Mouse (Mus musculus) left cerebral cortex, postnatal 36 days (tissue): Measurements from ENCODE around the gene Map2k5. TPM values are rescaled to one million over a fixed set of nuclear protein-coding genes. Genes with fewer than 3 reads are reported as not detected.

Source experiments
- DNase-seq, 2 experiments: peaks; one replicate each; pipeline ENCODE4 v3.0.0; 2021 to 2022; ENCODE audit warnings: low spot score in 2 of 2, mixed read lengths in 1 of 2
- intact Hi-C: fragments of 180-260 bp; cut with DNase I; formaldehyde crosslinking; loops from one replicate; pipeline ENCODE4 v1.15.1; 2025
- total RNA-seq, 2 experiments: library from RNA; stranded (reverse); gene quantifications; 2 replicates each; pipeline ENCODE4 v1.2.3; 2021

Map2k5 gene
- total RNA-seq, 2 experiments from 2014 or later: 36.3 to 36.7 TPM

DNA sequence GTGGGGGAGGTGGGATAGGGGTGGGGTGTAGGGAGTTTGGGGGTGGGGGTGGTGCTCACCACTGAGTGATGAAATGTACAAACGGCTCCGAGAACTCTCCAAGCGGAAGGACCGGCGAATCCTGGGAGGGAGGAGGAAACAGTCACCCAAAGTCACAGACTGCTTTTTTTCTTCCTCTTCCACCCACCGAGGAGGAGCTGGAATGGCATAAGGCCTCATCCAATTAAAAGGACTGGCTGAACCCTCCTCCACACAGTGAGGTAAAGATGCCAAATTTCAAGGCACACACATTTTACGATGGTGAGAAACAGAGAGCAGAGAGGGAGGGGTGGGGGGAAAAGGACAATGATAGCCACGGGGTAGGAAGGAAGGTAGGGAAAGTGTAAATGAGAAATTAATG, 180.4 kb downstream of the Map2k5 start:
- no peak for DNase-seq
- intact Hi-C loops: no loop called here

DNA sequence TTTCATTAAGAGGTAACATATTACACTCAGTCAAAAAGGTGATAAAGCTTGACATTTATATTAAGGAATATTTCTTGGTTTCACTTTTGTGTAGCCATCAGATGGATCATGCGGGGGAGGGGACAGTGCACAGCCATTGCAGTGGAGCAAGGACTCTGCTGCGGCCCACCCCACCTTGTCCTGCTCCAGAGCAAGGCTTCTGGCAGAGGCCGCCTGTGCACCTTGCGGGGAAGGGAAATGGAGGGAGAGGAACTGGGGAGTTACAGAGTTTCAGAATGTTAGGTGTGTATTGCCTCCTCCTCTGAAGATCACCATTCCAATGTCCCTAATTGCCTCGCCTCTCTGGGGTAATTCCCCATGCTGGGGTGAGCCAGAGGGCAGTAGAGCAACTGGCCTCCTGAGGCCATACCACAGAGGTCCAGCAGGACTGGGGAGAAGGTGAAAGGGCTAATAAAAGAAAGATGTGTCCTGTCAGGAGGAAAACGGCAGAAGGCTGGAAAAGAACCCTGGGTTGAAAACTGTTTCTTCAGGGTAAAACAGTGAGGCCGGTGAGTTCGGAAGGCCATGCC, 181.5 kb downstream of the Map2k5 start:
- DNase-seq: no peak
- intact Hi-C loops: no loop called here

DNA sequence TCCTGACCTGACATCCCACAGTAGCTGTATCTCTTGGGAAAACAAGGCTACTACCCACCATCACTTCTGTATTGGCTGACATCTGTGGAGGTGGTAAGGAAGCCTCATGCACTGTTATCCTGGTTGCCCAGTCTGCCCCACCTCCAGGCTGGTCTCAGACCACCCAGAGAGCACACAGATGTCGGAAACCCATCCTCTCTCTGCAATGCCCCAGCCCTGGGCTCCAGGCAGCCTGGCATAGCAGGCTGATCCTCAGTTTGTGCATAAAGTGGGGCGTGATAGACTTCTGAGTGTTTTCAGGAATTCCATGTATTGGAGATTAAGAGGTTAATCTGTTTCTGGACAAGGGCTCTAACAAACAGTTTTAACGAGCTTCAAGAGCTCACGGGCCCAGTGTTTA, 182.2 kb downstream of the Map2k5 start:
- intact Hi-C loops: no loop called here
- DNase-seq: no peak

DNA sequence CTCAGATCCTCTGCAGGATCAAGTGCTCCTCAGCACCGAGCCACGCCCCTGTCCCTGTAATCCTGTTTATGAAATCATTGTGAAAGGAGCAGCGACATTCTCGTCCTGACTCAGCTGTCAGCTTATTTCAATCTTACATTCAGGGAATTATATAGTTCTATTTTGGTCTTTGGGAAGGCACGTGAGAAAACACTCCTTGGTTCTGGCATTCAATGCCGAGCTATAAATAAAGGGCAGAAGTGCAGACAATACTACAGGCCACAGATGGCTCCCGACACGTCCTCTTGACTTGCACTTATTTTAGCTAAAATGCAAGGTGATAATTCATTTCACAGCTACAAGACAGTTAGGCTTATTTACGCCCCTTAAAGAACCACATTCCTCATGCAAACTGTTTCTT, 182.9 kb downstream of the Map2k5 start:
- intact Hi-C loops: no loop called here
- no peak for DNase-seq

DNA sequence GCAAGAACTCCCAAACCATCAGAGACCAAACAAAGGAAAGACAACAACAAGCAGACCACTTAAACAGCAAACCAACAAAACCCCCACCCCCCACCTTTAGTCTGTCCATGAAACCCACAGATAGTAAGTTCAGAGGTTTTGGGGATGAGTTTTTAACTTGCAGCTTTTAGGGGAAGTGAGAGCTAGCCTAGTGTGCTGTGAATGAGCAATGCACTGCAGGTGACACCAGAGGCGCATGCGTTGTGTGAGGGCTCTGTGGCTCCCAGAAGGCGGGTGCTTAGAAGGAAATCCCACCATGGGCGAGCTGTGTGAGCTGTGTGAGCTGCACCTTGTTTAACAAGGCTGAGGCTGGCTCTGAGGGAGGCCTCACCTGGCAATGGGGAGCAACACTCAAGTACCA, 184.9 kb downstream of the Map2k5 start:
- DNase-seq: no peak
- intact Hi-C loops: no loop called here

DNA sequence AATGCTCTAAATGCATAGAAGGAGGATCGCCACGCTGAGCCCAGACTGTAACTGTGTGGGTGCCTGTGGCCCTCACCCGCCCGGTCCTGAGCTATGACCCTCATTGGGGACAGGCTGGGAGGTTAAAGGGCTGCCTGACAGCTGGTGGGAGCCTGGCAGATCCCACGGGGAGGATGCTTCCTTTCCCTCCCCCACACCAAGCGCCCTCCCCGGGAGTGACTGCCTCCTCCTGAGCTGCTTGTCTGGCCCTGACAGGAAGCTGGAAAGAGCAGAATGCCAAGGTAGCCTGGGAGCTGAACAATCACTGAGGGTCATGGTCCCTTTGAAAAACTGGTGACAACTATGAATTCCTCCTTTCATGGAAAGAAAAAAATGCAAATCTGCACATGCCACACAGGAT, 190.4 kb downstream of the Map2k5 start:
- DNase-seq: no peak

DNA sequence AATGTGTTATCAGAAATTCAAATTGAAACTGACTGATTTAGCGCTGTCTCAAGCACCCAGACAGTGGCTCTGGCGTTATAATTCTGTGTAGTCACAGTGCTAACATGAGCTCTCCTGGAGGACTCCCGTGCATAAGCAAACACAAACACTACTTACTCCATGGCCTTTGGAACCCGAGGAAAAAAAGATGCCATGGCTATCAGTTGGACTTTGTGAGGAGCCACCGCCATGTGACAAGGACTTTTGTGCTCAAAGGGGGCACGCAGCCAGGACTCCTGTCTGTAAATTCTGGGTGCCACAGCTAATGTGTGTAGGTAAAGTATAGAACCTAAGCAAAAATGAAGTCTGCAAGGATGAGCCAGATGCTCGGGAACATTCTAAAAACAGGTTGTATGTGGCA, 192.5 kb downstream of the Map2k5 start:
- intact Hi-C loops: no loop called here
- DNase-seq: no peak

More for the DNA sequence above, 190.4 kb downstream of the Map2k5 start:
- intact Hi-C loops: no loop called here

DNA sequence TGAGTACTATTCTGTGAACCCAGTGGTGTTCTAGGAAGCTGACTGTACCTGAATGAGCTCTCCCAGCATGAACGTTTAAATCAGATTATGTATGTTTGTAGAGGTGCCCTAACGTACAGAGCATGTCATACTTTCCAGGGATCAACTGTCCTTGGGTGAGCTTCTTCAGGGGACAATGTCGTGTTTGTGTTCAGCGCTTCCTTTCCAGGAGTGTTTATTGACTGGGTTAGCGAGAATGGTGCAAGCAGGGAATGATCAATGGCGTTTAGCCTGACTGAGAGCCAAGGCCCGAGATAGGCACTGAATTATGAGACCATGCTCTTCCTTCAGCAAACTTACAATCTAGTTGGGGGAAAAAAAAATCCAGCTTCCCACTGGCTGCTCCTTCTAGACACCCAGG, 193.8 kb downstream of the Map2k5 start:
- intact Hi-C loops: no loop called here
- DNase-seq: no peak

DNA sequence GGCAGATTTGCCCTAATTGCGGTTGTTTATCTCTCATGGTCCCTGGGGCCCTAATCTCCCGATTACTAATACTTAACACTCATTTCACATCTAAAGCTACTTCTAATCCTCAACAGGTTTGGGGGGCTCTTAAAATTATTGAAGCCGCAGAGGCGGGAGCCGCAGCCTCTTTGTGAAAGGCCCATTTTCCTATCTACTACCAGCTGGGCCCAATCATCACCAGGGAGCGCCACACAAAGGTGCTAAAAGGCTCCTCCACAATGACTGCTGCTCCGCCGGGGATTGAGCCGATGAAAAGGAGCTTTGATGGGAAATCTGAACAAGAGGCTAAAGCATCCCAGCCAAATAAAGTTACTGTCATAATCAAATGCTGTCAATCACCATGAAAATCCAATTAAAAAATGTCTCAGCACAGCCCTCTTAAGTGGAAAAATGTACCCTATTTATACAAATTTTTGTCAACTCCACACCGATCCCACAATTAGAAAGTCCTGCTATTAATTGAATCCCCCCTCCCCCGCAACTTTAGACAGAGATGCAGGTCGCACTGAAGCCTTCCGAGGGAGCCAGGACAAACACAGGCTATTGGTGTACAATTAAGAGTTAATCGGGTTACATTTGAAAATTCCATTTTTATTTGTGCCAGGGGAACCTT, 195.3 kb downstream of the Map2k5 start:
- intact Hi-C loops: no loop called here
- DNase-seq: no peak

DNA sequence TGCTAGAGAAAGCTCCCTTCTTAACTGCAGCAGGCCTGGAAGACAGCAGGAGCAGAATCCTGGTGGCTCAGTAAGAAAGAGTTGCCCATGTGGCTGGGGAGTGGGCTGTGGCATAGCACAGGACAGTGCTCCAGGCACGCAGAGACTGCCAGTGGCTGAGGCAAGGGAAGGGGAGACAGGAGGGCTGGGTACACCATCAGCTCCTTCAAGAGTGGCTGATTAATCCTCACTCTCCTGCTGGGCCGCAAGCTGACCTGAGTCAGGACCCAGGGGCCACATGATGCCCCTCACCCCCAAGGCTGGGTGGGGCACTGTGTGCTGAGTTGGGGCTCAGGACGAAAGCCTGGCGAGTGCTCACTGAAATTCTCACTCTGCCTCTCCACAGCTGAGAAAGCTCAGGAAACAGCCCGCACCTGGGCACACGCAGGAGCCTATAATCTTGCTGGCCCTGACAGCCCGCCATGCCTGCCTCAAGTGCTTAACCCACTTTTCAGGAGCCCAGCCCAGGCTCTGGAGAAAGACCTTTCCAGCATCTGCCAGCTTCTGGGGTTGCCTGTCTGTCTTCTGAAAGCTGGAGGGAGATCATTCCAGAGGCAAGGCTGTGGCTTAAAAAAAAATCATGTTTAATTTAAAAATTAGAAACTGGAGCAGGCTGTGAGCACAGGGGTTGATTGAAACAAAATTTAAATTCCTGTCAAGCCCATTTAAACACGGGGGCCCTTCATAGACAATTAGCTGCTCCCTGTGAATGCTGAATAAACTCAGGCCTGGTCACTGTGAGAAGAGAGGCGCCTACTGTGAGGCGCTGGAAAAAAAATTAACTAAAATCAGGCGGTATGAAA, 196.1 kb downstream of the Map2k5 start:
- intact Hi-C loops: no loop called here
- DNase-seq: no peak

DNA sequence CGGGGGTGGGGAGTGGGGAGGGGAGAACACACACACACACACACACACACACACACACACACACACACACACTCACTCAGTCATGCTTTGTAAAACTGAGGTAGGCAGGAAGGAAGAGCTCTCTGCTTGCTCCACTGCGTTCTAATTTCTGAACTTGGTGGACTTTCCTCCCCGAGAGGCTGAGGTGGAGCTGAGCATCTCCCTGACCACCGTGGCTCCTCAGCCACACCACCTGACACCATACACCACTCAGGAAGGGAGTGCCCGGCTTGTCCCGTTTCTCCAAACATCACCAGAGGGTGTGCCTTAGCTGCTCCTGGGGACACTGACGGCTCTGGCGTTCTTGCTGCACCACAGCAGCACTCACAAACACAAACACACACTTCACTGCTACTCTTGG, 199.4 kb downstream of the Map2k5 start:
- DNase-seq: no peak
- intact Hi-C loops: no loop called here

DNA sequence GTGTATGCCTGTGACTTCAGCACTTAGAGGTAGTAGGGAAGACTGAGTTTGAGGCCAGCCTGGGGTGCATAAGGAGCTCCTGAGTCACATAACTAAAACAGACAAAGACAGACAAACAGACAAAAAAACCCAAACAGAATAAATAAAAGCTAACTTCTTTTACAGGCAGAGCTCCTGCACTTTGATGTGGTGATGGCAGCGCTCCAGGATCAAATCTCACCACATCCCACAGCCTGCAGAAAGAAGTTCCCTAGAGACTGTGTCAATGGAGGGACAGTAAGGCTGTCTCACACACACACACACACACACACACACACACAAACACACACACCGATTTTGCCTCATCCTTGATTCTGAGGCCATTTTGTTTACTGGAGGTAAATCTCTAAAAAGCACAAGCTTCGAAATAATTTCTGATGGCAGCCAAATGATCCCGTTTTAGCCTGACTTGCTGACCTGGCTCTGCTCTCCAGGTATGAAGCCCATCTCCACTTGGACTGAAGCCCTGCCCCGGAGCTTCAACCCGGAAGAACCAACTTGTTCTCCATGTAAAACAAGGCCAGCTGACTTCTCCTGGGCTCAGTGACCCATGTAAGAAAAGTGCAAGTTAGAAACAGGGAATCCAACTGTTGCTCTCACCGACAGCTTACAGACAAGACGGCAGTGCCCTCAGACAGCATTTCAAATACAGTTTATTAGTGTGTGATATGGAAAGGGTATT, 203.5 kb downstream of the Map2k5 start:
- intact Hi-C loops: no loop called here
- DNase-seq: no peak

DNA sequence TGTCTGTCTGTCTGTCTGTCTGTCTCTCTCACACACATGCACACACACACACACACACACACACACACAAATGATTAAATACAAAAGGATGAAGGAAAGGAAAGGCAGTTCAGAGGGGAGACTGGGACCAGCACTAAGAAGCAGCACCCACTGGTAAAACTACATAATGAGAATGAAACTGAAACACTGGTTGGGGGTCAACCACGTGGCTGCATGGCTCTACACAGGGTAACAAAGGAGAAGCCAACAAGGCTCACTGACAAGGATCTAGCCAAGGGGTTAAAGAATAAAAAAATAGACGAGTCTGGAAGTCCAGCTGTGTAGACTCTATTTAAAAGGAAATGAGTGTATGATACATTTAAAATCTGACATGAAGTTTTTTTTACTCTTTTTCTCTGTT, 205.8 kb downstream of the Map2k5 start:
- intact Hi-C loops: no loop called here
- no peak for DNase-seq

DNA sequence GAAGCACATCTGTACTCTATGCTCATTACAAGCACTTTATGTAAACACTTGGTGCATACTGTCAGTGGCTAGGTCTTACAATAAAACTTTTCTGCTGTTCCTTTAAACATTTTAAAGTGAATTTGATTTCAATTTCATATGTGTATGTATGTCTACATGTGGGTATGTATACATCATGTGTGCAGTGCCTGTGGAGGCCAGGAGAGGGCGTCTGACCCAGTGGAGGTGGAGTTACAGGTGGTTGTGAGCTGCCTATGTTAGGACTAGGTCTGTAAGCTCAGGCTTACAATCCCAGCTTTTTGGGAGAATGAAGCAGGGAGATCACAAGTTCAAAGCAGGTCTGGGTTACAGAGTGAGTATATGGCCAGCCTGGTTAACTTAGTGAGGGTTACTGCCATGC, 208.6 kb downstream of the Map2k5 start:
- intact Hi-C loops: no loop called here
- DNase-seq: no peak

DNA sequence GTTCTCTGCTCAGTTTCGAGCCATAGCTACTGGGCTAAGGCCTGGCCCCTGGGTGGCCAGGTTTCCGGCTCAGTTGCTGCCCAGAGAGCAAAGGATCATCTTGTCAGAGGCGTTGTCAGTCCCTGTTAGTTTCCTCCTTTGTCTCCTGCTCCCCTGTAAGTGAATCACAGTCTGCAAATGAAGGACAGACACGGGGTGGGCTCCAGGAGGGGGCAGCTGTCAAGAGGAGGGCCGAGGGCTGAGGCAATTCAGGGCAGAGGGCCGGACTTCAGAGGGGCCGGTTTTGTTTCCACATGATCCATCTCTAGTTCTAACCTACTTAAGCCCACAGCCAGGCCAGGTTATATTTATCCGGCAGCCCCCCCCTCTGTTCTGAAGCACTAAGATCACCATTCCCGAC, 212.6 kb downstream of the Map2k5 start:
- DNase-seq: no peak
- intact Hi-C loops: no loop called here

DNA sequence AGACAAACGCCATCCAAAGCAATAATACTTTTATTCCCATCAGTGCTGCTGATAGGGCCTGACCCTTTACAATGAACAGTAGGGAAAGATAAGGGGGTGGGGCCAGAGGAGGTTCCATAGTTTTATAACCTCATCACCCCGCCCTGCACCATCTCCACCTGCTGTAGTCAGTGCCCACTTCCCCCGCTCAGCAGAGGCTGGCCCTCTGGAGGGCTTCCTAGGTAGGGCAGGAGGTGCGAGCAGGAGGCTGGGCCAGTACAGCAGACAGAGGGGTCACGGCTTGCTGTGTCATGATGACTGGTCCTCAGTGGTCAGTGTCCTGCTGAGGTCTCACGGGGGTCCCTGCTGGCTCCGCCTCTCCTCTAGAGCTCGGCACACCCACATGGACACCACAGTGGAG, 213.9 kb downstream of the Map2k5 start:
- no peak for DNase-seq
- intact Hi-C loops: no loop called here

DNA sequence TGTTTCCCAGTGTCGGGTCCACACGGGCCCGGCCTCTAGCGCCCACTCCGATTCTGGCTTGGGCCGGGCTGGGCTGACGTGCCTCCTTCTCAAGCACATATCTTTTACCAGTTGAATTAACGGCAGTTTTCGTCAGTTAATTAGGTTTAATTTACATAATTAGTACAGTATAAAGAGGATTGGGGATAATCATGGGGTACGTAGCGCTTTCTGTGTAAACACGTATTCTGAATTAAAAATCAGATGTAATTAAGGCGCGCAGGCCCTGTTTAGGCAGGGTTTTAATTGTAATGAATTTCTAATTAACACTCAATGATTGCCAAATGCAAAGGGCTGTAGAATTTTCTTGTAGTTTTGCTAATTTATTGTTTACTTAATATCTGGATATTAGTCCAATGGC, 225.8 kb downstream of the Map2k5 start:
- no peak for DNase-seq
- intact Hi-C loops: no loop called here

DNA sequence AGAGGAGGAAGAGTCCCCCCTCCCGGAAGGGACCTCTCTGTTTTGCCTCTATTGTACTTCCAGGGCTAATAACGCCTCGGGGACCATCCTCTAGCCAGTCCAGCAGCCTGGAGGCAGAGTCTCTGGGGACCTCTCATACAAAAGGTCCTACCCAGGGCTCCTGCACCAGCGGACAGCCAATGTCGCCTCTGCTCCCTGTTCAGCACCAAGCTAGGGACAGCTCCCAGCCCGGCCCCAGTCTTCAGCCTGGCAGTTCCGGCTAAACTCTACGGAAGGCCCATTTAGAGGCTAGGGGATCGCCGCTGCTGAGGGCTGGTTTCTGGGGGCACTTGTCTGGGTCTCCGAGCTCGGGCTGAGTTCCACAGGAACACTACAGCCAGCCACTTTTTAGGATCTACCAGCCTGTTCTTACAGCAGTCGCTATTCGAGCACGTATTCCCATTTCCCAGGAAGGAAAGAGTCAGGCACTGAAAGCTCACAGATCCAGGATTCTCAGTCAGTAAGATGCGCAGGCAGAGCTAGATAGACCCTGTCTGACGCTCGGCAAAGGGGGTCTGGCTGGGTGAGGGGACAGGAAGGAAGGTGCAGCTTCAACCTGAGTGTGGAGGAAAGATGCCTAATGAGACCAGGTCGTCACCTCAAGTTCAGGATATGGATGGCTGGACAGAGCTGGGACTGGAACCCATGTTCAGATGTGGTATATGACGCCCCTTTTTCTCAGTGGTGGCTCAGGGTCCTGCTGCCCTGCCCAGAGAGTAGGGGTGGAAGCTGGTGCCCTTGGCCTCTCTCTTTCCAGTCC, 226.4 kb downstream of the Map2k5 start:
- DNase-seq: no peak
- intact Hi-C loops: no loop called here

DNA sequence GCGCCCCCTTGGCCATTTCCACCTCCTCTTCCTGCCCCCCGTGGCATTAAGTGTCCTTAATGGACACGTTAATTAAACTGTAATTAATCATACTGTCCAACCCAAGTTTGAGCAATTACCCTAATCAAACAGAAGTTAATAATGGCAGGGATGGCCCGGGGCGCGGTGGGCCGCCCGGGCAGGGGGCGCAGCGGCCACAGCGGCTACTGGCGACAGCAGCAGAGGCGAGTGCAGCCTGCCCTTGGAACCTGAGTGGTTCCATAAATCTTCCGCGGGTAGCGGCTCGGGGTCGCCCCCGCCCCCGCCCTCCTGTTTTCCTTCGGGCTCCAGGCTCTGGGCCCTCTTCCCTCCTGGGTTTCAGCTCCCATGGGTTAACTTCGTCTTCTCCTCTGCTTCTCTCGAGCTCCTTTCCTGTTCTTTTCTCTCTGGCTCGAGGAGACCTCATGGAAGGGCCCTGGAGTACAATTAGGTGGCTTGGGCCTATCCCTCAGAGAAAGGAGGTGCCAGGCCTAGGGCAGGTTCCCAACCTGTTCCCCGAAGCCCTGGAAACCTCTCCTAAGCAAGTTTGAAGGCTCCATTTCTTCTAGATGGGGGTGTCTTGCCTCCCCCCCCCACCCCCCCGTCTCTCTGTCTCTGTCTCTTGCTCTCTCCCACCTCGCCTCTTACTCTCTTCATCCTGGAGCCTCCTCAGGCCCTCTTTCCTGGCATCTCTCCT, 227.5 kb downstream of the Map2k5 start:
- intact Hi-C loops: no loop called here
- DNase-seq: no peak
